Mouse (Mus musculus) neural tube, embryonic 11.5 days (tissue): Measurements from ENCODE around the gene Epha4. TPM values are rescaled to one million over a fixed set of nuclear protein-coding genes. Genes with fewer than 3 reads are reported as not detected.

Source experiments
- ATAC-seq: fragments of 200-750 bp; cut with Nextera tagmentation; 2 replicates; pipeline ENCODE4 v1.8.0; 2017; ENCODE audit warnings: moderate number of reproducible peaks, mild to moderate bottlenecking, moderate TSS enrichment, moderate library complexity; ENCODE audit not compliant: insufficient read depth, low FRiP score, low TSS enrichment
- DNase-seq: peaks from one replicate; pipeline ENCODE4 v3.0.0-alpha.2; 2015; ENCODE audit warnings: low spot score
- H3K27ac ChIP-seq: fragments of 300-500 bp; sonication (generic); 2 replicates; pipeline ENCODE4 v1.5.1; 2014; ENCODE audit warnings: low read depth, mild to moderate bottlenecking, low read length
- H3K27me3 ChIP-seq: fragments of 300-500 bp; sonication (generic); 2 replicates; pipeline ENCODE4 v1.6.1; 2014; ENCODE audit warnings: mild to moderate bottlenecking, low read length, mixed read lengths; ENCODE audit not compliant: control insufficient read depth, insufficient read depth
- H3K36me3 ChIP-seq: fragments of 300-500 bp; sonication (generic); 2 replicates; pipeline ENCODE4 v1.6.1; 2014; ENCODE audit warnings: mild to moderate bottlenecking, low read length, moderate library complexity, mixed read lengths; ENCODE audit not compliant: control insufficient read depth, insufficient read depth
- H3K4me1 ChIP-seq: fragments of 300-500 bp; sonication (generic); 2 replicates; pipeline ENCODE4 v1.6.1; 2014; ENCODE audit warnings: low read length, mixed read lengths; ENCODE audit not compliant: control insufficient read depth, insufficient read depth
- H3K4me2 ChIP-seq: fragments of 300-500 bp; sonication (generic); 2 replicates; pipeline ENCODE4 v1.6.1; 2014; ENCODE audit warnings: low read depth, mild to moderate bottlenecking, moderate library complexity
- H3K4me3 ChIP-seq: fragments of 300-500 bp; sonication (generic); 2 replicates; pipeline ENCODE4 v1.5.1; 2014; ENCODE audit warnings: low read depth, low read length
- H3K9ac ChIP-seq: fragments of 300-500 bp; sonication (generic); 2 replicates; pipeline ENCODE4 v1.6.1; 2014; ENCODE audit warnings: mild to moderate bottlenecking, low read length
- H3K9me3 ChIP-seq: fragments of 300-500 bp; sonication (generic); 2 replicates; pipeline ENCODE4 v1.6.1; 2016; ENCODE audit warnings: low read length; ENCODE audit not compliant: control insufficient read depth
- WGBS: fragments of 180-500 bp; shearing (Covaris S2); extraction: QIAGEN DNeasy Blood & Tissue Kit; methylation state at CpG from one replicate; pipeline ENCODE4 v1.1.7; 2014; 5-methylcytosine and 5-hydroxymethylcytosine counted together
- polyA plus RNA-seq: library from polyadenylated mRNA; unstranded; fragments of >200 nt; fragmentation: Nextera tagmentation; extraction: Ambion mirVana; gene quantifications from 2 replicates; pipeline ENCODE4 v1.2.1, GENCODE M21; 2014

Gene Epha4
- polyA plus RNA-seq, 1 experiment from 2014 or later, result 26.6 TPM

- Histone ChIP-seq H3K9me3 (no peaks in the 10 kb centered on the region), H3K36me3 (no peaks in the 10 kb centered on the region), H3K4me2 (no peak overlapping the region), H3K4me3 (no peak overlapping the region), H3K4me1 (0 out of 2 replicates have a peak, but pooled peaks cover 3% of the 10 kb centered on the region), H3K27me3 (no peaks in the 10 kb centered on the region), H3K27ac (no peak overlapping the region), H3K9ac (no peak overlapping the region)
- DNase-seq (no peak), ATAC-seq (no peak)
- 70% methylated on average over 11 of the region's 11 CpGs for WGBS
Observed at GRCm38 (mm10) chr1:77460831-77461629, 53.9 kb downstream of the Epha4 start.

GRCm38 (mm10) chr1:77458751-77459385 lies 56.0 kb downstream of the Epha4 start:
- H3K4me2 ChIP-seq, result no peak overlapping the region
- no peak overlapping the region for H3K4me3 ChIP-seq
- 75% methylated on average over 7 of the region's 7 CpGs for WGBS
- 0 out of 2 replicates have a peak, but pooled peaks cover 3% of the 10 kb centered on the region for H3K4me1 ChIP-seq
- ATAC-seq, result no peak
- no peak overlapping the region for H3K27ac ChIP-seq
- no peak for DNase-seq
- H3K36me3 ChIP-seq, result no peaks in the 10 kb centered on the region
- no peaks in the 10 kb centered on the region for H3K9me3 ChIP-seq
- H3K27me3 ChIP-seq, result no peaks in the 10 kb centered on the region
- H3K9ac ChIP-seq, result no peak overlapping the region

- H3K36me3 ChIP-seq, result no peaks in the 10 kb centered on the region
- no peaks in the 10 kb centered on the region for H3K9me3 ChIP-seq
- H3K4me3 ChIP-seq, result no peak overlapping the region
- no peaks in the 10 kb centered on the region for H3K27me3 ChIP-seq
- H3K4me1 ChIP-seq, result 0 out of 2 replicates have a peak, but pooled peaks cover 3% of the 10 kb centered on the region
- WGBS, result 11% methylated on average over 6 of the region's 6 CpGs
- ATAC-seq, result no peak
- H3K9ac ChIP-seq, result no peak overlapping the region
- no peak overlapping the region for H3K4me2 ChIP-seq
- H3K27ac ChIP-seq, result no peak overlapping the region
- no peak for DNase-seq
Observed at GRCm38 (mm10) chr1:77457446-77457800, 57.5 kb downstream of the Epha4 start.

- Histone ChIP-seq H3K27me3 (no peaks in the 10 kb centered on the region), H3K9me3 (no peaks in the 10 kb centered on the region), H3K36me3 (no peaks in the 10 kb centered on the region), H3K9ac (no peak overlapping the region), H3K4me3 (no peak overlapping the region), H3K4me1 (0 out of 2 replicates have a peak, but pooled peaks cover 3% of the 10 kb centered on the region), H3K4me2 (no peak overlapping the region), H3K27ac (no peak overlapping the region)
- WGBS, result 28% methylated on average over 7 of the region's 7 CpGs
- no peak for ATAC-seq
- no peak for DNase-seq
Observed at GRCm38 (mm10) chr1:77456695-77457445, 58.0 kb downstream of the Epha4 start.

DNA sequence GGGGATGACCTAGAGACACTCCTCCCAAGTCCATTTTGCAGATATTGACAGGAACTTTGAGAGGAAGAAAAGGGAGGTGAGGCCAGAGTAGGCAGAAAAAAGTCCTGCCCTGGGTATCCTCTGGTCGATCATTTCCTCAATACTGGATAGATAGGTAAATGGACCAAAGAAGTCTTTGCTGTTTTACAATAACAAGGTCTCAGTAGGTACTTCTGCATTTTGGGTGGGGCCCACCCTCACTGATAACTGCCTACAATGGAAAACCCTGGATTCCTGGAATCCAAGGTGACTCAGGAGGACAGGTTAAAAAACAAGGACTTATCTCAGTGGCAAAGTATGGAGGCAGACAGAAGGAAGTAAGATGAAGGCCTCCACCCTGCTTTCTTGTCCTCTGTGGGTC lies 61.1 kb downstream of the Epha4 start:
- Histone ChIP-seq H3K4me1 (0 out of 2 replicates have a peak, but pooled peaks cover 3% of the 10 kb centered on the region), H3K9me3 (no peaks in the 10 kb centered on the region), H3K4me3 (no peak overlapping the region), H3K27ac (no peak overlapping the region), H3K36me3 (no peaks in the 10 kb centered on the region), H3K9ac (no peak overlapping the region), H3K4me2 (no peak overlapping the region), H3K27me3 (no peaks in the 10 kb centered on the region)
- 96% methylated on average over 1 of the region's 1 CpGs for WGBS
- DNase-seq, result no peak
- ATAC-seq, result no peak

DNA sequence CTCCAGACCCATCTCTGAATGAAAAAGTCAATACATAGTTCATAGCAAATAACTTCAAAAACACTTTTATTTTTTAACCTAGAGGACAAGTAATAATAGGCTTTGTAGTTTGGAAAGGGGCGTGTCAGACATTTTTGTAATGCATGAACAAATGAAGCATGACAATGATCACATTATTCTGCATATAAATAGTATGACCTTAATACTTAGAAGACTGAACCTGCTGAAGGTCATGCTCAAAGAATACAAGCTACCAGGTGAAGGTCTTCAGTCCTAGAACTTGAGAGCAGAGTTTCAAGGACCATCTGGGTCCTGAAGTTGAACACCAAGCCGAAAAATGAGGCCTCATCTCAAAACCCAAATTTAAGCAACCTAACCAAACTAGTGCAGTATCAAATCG lies 62.2 kb downstream of the Epha4 start:
- 94% methylated on average over 3 of the region's 3 CpGs for WGBS
- H3K36me3 ChIP-seq, result no peaks in the 10 kb centered on the region
- no peak for ATAC-seq
- no peaks in the 10 kb centered on the region for H3K9me3 ChIP-seq
- H3K27ac ChIP-seq, result no peak overlapping the region
- no peak for DNase-seq
- no peaks in the 10 kb centered on the region for H3K4me1 ChIP-seq
- no peak overlapping the region for H3K4me3 ChIP-seq
- no peaks in the 10 kb centered on the region for H3K27me3 ChIP-seq
- no peak overlapping the region for H3K9ac ChIP-seq
- H3K4me2 ChIP-seq, result no peak overlapping the region

DNA sequence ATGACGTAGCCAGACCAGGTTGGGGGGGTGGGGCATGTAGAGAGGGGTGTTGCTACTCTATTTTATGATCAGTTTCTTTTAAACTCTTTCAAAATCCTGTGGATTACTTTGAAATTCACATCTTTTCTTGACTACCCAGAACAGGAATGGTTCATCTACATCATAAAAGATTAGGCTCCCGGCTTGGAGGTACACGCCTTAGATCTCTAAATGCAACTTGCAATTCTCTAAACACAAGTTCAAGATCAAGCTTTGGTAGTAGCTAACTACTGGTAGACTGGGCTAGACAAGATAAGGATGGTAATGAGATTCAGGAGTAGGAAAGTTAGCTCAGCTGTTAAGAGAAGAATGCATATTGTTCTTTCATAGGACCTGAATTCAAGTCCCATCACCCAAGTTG lies 63.3 kb downstream of the Epha4 start:
- WGBS, result 82% methylated on average over 3 of the region's 3 CpGs
- ATAC-seq, result no peak

GRCm38 (mm10) chr1:77450201-77450600 lies 64.7 kb downstream of the Epha4 start:
- no peak overlapping the region for H3K27ac ChIP-seq
- H3K27me3 ChIP-seq, result no peaks in the 10 kb centered on the region
- DNase-seq, result no peak
- no peaks in the 10 kb centered on the region for H3K9me3 ChIP-seq
- 78% methylated on average over 3 of the region's 3 CpGs for WGBS
- H3K4me1 ChIP-seq, result peaks cover 8% of the 10 kb centered on the region; the same call in 1 of the 2 replicates
- no peak overlapping the region for H3K4me2 ChIP-seq
- no peaks in the 10 kb centered on the region for H3K36me3 ChIP-seq
- ATAC-seq, result no peak
- H3K4me3 ChIP-seq, result no peak overlapping the region
- H3K9ac ChIP-seq, result no peak overlapping the region

More for the DNA sequence above, 63.3 kb downstream of the Epha4 start:
- no peaks in the 10 kb centered on the region for H3K27me3 ChIP-seq
- no peaks in the 10 kb centered on the region for H3K36me3 ChIP-seq
- H3K4me1 ChIP-seq, result peaks cover 5% of the 10 kb centered on the region; the same call in 1 of the 2 replicates
- no peaks in the 10 kb centered on the region for H3K9me3 ChIP-seq
- H3K9ac ChIP-seq, result no peak overlapping the region
- no peak overlapping the region for H3K27ac ChIP-seq
- H3K4me2 ChIP-seq, result no peak overlapping the region
- no peak for DNase-seq
- H3K4me3 ChIP-seq, result no peak overlapping the region
